Mouse (Mus musculus) CH12.LX (cell line): ENCODE measurements around the gene Il17a. TPM values are rescaled to one million over a fixed set of nuclear protein-coding genes. Genes with fewer than 3 reads are reported as not detected.

Source experiments
- DNase-seq: peaks from one replicate; pipeline ENCODE4 v3.0.0-alpha.2; 2013; ENCODE audit errors: extremely low read depth
- H3K27ac ChIP-seq: 2 replicates; pipeline ENCODE4 v1.5.1; 2012; ENCODE audit warnings: low read depth, mild to moderate bottlenecking, control low read depth, moderate library complexity; ENCODE audit not compliant: insufficient read depth
- H3K27me3 ChIP-seq: replicated peaks from 2 replicates; pipeline ENCODE3; 2012; ENCODE audit warnings: inconsistent platforms
- H3K36me3 ChIP-seq, 2 experiments: replicated peaks in 1 of 2; 2 replicates each; pipeline versions ENCODE3 to v1.6.1; 2012; ENCODE audit warnings: inconsistent platforms in 1 of 2, low read length in 1 of 2, mild to moderate bottlenecking in 1 of 2, mixed read lengths in 1 of 2, moderate library complexity in 1 of 2; ENCODE audit not compliant: control insufficient read depth in 1 of 2, insufficient read depth in 1 of 2
- H3K4me1 ChIP-seq, 2 experiments: 2 replicates each; pipeline ENCODE4 v1.6.1; 2012; ENCODE audit warnings: inconsistent platforms in 1 of 2, moderate library complexity in 1 of 2; ENCODE audit not compliant: insufficient read depth in 2 of 2, control insufficient read depth in 1 of 2
- H3K4me2 ChIP-seq: 2 replicates; pipeline ENCODE4 v1.6.1; 2012; ENCODE audit warnings: low read depth, mild to moderate bottlenecking, control low read depth; ENCODE audit not compliant: poor library complexity, insufficient read depth, severe bottlenecking
- H3K4me3 ChIP-seq, 3 experiments: fragments of 150-350 bp in 1 of 3; sonication (generic) in 1 of 3; replicated peaks in 1 of 3; 2 replicates each; pipeline versions ENCODE3 to v1.5.1; 2011 to 2012; ENCODE audit warnings: low read depth in 2 of 3, low read length in 2 of 3, mild to moderate bottlenecking in 2 of 3, moderate library complexity in 2 of 3, control low read depth in 1 of 3, improper control_type of control experiment in 1 of 3, inconsistent platforms in 1 of 3, mixed read lengths in 1 of 3; ENCODE audit not compliant: poor library complexity in 1 of 3
- H3K79me2 ChIP-seq: replicated peaks from 2 replicates; pipeline ENCODE4 v1.6.1; 2012; ENCODE audit warnings: mild to moderate bottlenecking, moderate library complexity; ENCODE audit not compliant: control insufficient read depth, poor library complexity, insufficient read depth, severe bottlenecking; ENCODE audit errors: extremely low read depth
- H3K9ac ChIP-seq: 2 replicates; pipeline ENCODE4 v1.6.1; 2012; ENCODE audit warnings: low read depth, mild to moderate bottlenecking, control low read depth, moderate library complexity; ENCODE audit not compliant: insufficient read depth
- H3K9me3 ChIP-seq: replicated peaks from 2 replicates; pipeline ENCODE3; 2012; ENCODE audit warnings: low read length, inconsistent platforms, mixed read lengths
- BHLHE40 ChIP-seq: IDR thresholded peaks from 2 replicates; pipeline ENCODE4 v1.6.1; 2011; ENCODE audit warnings: mild to moderate bottlenecking, low read depth, low read length, improper control_type of control experiment
- CTCF ChIP-seq, 2 experiments: IDR thresholded peaks in 1 of 2; conservative IDR thresholded peaks in 1 of 2; 2 replicates each; pipeline ENCODE4 v1.5.1; 2011 to 2012; ENCODE audit warnings: low read depth in 2 of 2, low read length in 2 of 2, improper control_type of control experiment in 1 of 2, inconsistent platforms in 1 of 2, mild to moderate bottlenecking in 1 of 2, moderate library complexity in 1 of 2
- ELF1 ChIP-seq: IDR thresholded peaks from 2 replicates; pipeline ENCODE4 v1.6.1; 2014; ENCODE audit warnings: low read depth, mild to moderate bottlenecking, inconsistent platforms, low read length, improper control_type of control experiment
- ETS1 ChIP-seq: conservative IDR thresholded peaks from 2 replicates; pipeline ENCODE4 v1.6.1; 2012; ENCODE audit warnings: low read depth, mild to moderate bottlenecking, inconsistent platforms, low read length, improper control_type of control experiment, moderate library complexity
- HCFC1 ChIP-seq: IDR thresholded peaks from 2 replicates; pipeline ENCODE4 v1.6.1; 2012; ENCODE audit warnings: low read depth, mild to moderate bottlenecking, inconsistent platforms, low read length, improper control_type of control experiment
- JUN ChIP-seq: IDR thresholded peaks from 2 replicates; pipeline ENCODE4 v1.6.1; 2011; ENCODE audit warnings: low read depth, mild to moderate bottlenecking, low read length, improper control_type of control experiment, moderate library complexity; ENCODE audit not compliant: insufficient read depth
- JUND ChIP-seq: conservative IDR thresholded peaks from 2 replicates; pipeline ENCODE4 v1.6.1; 2011; ENCODE audit warnings: low read depth, low read length, improper control_type of control experiment
- MAFK ChIP-seq: IDR thresholded peaks from 2 replicates; pipeline ENCODE4 v1.6.1; 2011; ENCODE audit warnings: low read length, improper control_type of control experiment; ENCODE audit not compliant: insufficient replicate concordance
- MEF2A ChIP-seq: IDR thresholded peaks from 2 replicates; pipeline ENCODE4 v1.6.1; 2014; ENCODE audit warnings: low read depth, mild to moderate bottlenecking, inconsistent platforms, low read length, improper control_type of control experiment, borderline replicate concordance
- MXI1 ChIP-seq: IDR thresholded peaks from 2 replicates; pipeline ENCODE4 v1.6.1; 2011; ENCODE audit warnings: mild to moderate bottlenecking, low read depth, low read length, improper control_type of control experiment
- MYC ChIP-seq: IDR thresholded peaks from 2 replicates; pipeline ENCODE4 v1.6.1; 2011; ENCODE audit warnings: low read depth, mild to moderate bottlenecking, improper control_type of control experiment, low read length
- NRF1 ChIP-seq: IDR thresholded peaks from 2 replicates; pipeline ENCODE4 v1.6.1; 2014; ENCODE audit warnings: low read depth, mild to moderate bottlenecking, inconsistent platforms, low read length, improper control_type of control experiment, moderate library complexity
- PAX5 ChIP-seq: IDR thresholded peaks from 2 replicates; pipeline ENCODE4 v1.6.1; 2012; ENCODE audit warnings: low read length, inconsistent platforms, mixed read lengths
- POLR2A ChIP-seq: IDR thresholded peaks from 2 replicates; pipeline ENCODE4 v1.6.1; 2011; ENCODE audit warnings: low read depth, mild to moderate bottlenecking, improper control_type of control experiment, low read length
- POLR2AphosphoS2 ChIP-seq: IDR thresholded peaks from 2 replicates; pipeline ENCODE4 v1.6.1; 2011; ENCODE audit warnings: low read depth, low read length, improper control_type of control experiment
- RAD21 ChIP-seq: IDR thresholded peaks from 2 replicates; pipeline ENCODE4 v1.6.1; 2011; ENCODE audit warnings: low read depth, mild to moderate bottlenecking, low read length, improper control_type of control experiment, moderate library complexity
- RCOR1 ChIP-seq: conservative IDR thresholded peaks from 2 replicates; pipeline ENCODE4 v1.6.1; 2012; ENCODE audit warnings: low read depth, mild to moderate bottlenecking, inconsistent platforms, low read length, improper control_type of control experiment
- SIN3A ChIP-seq: IDR thresholded peaks from 2 replicates; pipeline ENCODE4 v1.6.1; 2012; ENCODE audit warnings: low read length, improper control_type of control experiment, inconsistent platforms
- TCF12 ChIP-seq: IDR thresholded peaks from 2 replicates; pipeline ENCODE4 v1.6.1; 2014; ENCODE audit warnings: low read depth, mild to moderate bottlenecking, inconsistent platforms, low read length, improper control_type of control experiment
- UBTF ChIP-seq: IDR thresholded peaks from 2 replicates; pipeline ENCODE4 v1.6.1; 2012; ENCODE audit warnings: low read depth, mild to moderate bottlenecking, inconsistent platforms, low read length, improper control_type of control experiment, moderate library complexity
- dilution Hi-C: fragments of 300-500 bp; cut with MboI; formaldehyde crosslinking; loops from 2 replicates; pipeline ENCODE4 v1.14.3; 2020; ENCODE audit warnings: low sequenced_read_pairs; ENCODE audit not compliant: extremely low pct_unique_long_range_greater_than_20kb, extremely low pct_ligation_motif_present
- in situ Hi-C: fragments of 300-500 bp; cut with MboI; formaldehyde crosslinking; loops from 3 replicates; pipeline ENCODE4 v1.14.3; 2019; ENCODE audit warnings: low sequenced_read_pairs, low pct_ligation_motif_present, low pct_unique_long_range_greater_than_20kb, mixed read lengths
- polyA plus RNA-seq: library from polyadenylated mRNA; unstranded; fragments of >175 nt; gene quantifications from 2 replicates; pipeline ENCODE4 v1.2.1, GENCODE M21; 2012; ENCODE audit warnings: low read depth; ENCODE audit not compliant: insufficient read length
- total RNA-seq, 2 experiments: library from RNA; depleted of rRNA; stranded (reverse); fragments of 300-350 nt in 1 of 2; fragments of >200 nt in 1 of 2; gene quantifications; 2 replicates each; pipeline ENCODE4 v1.2.3; 2012 to 2014

The Il17a gene
- total and polyA plus RNA-seq, 3 experiments = 0.13 to 0.39 TPM; not detected in 1

DNA sequence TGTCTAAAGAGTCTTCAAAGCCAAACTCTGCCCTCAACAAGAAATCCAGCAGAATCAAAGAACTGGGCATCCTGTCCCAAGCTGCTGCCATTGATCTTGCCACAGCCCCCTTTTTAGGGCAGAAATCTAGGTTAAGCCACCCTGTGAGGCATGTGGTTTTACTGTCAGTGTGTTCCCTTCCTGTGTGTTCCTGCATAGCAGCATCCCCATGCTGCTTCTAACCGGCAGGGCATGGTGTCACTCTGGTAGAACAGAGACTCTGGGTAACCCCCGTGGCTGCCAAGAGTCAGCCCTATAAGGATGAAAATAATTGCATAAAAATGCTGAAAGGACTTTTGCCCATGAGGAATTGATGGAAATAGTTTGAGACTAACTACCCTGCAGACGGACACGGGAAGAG, 44.8 kb upstream of the Il17a start:
- Histone ChIP-seq H3K36me3 (no peaks in the 10 kb centered on the region), H3K27me3 (no peaks in the 10 kb centered on the region), H3K4me1 (no peaks in the 10 kb centered on the region), H3K4me3 (no peak overlapping the region), H3K79me2 (no peaks in the 10 kb centered on the region), H3K9me3 (no peaks in the 10 kb centered on the region), H3K27ac (no peak overlapping the region), H3K4me2 (no peak overlapping the region), H3K9ac (no peak overlapping the region)
- TF ChIP-seq MYC (no peak), MXI1 (no peak), MEF2A (no peak), JUND (no peak), HCFC1 (no peak), UBTF (no peak), POLR2A (no peak), NRF1 (no peak), BHLHE40 (no peak)
- dilution Hi-C loops = no loop called here
- DNase-seq = no peak
- in situ Hi-C loops = no loop called here

- H3K36me3 ChIP-seq = no peaks in the 10 kb centered on the region
- no peaks in the 10 kb centered on the region for H3K27me3 ChIP-seq
- H3K4me2 ChIP-seq = no peak overlapping the region
- H3K9ac ChIP-seq = no peak overlapping the region
- H3K27ac ChIP-seq = no peak overlapping the region
- no peak overlapping the region for H3K4me3 ChIP-seq
- H3K4me1 ChIP-seq = peaks cover 2 to 13% of the 10 kb centered on the region in 2 experiments
- no peaks in the 10 kb centered on the region for H3K79me2 ChIP-seq
- dilution Hi-C loops = no loop called here
- H3K9me3 ChIP-seq = no peaks in the 10 kb centered on the region
- in situ Hi-C loops = no loop called here
- TF ChIP-seq RAD21 (no peak), CTCF (conservative IDR thresholded peaks at IDR 0.05 in 1 of 2, IDR thresholded peaks at IDR 0.05 in 1 of 2; ENCODE audit: low read depth in 2 of 2, low read length in 2 of 2) (no peak), MXI1 (no peak), SIN3A (no peak), MEF2A (no peak), MAFK (no peak), ELF1 (no peak), ETS1 (no peak), POLR2AphosphoS2 (no peak), JUN (no peak), RCOR1 (no peak), TCF12 (no peak), PAX5 (no peak)
- DNase-seq = no peak
Observed at GRCm38 (mm10) chr1:20691336-20691735, 39.4 kb upstream of the Il17a start.
